8 mouse cellular contexts compared by ENCODE assay signal in genomic region chr11:50132265-50132664, GRCm38 (mm10). TPM values are rescaled to one million over a fixed set of nuclear protein-coding genes. Genes with fewer than 3 reads are reported as not detected.
DNase-seq lines count a peak whose midpoint lies in the region; ATAC-seq lines count a peak whose summit lies in the region.

No protein-coding gene starts in this region.

- H3K4me2 ChIP-seq in kidney, embryonic 16.5 days (replicated peaks; ENCODE audit: low read depth, low read length) = peak overlapping the region; percentile 84
- peak overlapping the region; percentile 81 for H3K4me2 ChIP-seq in embryonic facial prominence, embryonic 11.5 days (ENCODE audit: low read depth, low read length)
- peak overlapping the region; percentile 87 for H3K4me2 ChIP-seq in hindbrain, embryonic 15.5 days
- peak overlapping the region; percentile 81 for H3K4me2 ChIP-seq in midbrain, embryonic 15.5 days

- peaks cover 14% of the 10 kb centered on the region for H3K4me1 ChIP-seq in kidney, embryonic 16.5 days (ENCODE audit: insufficient read depth, low read length)
- no peaks in the 10 kb centered on the region for H3K4me1 ChIP-seq in embryonic facial prominence, embryonic 11.5 days (ENCODE audit: control insufficient read depth, insufficient read depth, low read length)
- H3K4me1 ChIP-seq in hindbrain, embryonic 15.5 days (replicated peaks) = peaks cover 22% of the 10 kb centered on the region
- H3K4me1 ChIP-seq in midbrain, embryonic 15.5 days = peaks cover 17% of the 10 kb centered on the region

- H3K27ac ChIP-seq in kidney, embryonic 16.5 days (ENCODE audit: low read length) = no peak overlapping the region
- H3K27ac ChIP-seq in embryonic facial prominence, embryonic 11.5 days (replicated peaks; ENCODE audit: low read depth, low read length) = no peak overlapping the region
- H3K27ac ChIP-seq in hindbrain, embryonic 15.5 days (replicated peaks) = peak overlapping the region; percentile 93; the same call in 1 of the 2 replicates
- no peak overlapping the region for H3K27ac ChIP-seq in midbrain, embryonic 15.5 days

- peak overlapping the region; percentile 96 for H3K9ac ChIP-seq in kidney, embryonic 16.5 days (replicated peaks; ENCODE audit: low read length)
- H3K9ac ChIP-seq in embryonic facial prominence, embryonic 11.5 days (replicated peaks; ENCODE audit: low read length) = peak overlapping the region; percentile 99; the same call in 1 of the 2 replicates
- peak overlapping the region; percentile 93 for H3K9ac ChIP-seq in hindbrain, embryonic 15.5 days
- H3K9ac ChIP-seq in midbrain, embryonic 15.5 days = peak overlapping the region; percentile 98

- H3K36me3 ChIP-seq in kidney, embryonic 16.5 days (ENCODE audit: insufficient read depth, low read length) = peaks cover 12% of the 10 kb centered on the region
- H3K36me3 ChIP-seq in embryonic facial prominence, embryonic 11.5 days (replicated peaks; ENCODE audit: control insufficient read depth, insufficient read depth, low read depth, low read length) = no peaks in the 10 kb centered on the region
- H3K36me3 ChIP-seq in hindbrain, embryonic 15.5 days = peaks cover 8% of the 10 kb centered on the region
- H3K36me3 ChIP-seq in midbrain, embryonic 15.5 days (replicated peaks) = peaks cover 5% of the 10 kb centered on the region

- H3K4me3 ChIP-seq in kidney, embryonic 16.5 days (ENCODE audit: low read length) = peak overlapping the region; percentile 73
- H3K4me3 ChIP-seq in embryonic facial prominence, embryonic 11.5 days (ENCODE audit: low read depth, low read length) = peak overlapping the region; percentile 84
- peak overlapping the region; percentile 70 for H3K4me3 ChIP-seq in hindbrain, embryonic 15.5 days
- peak overlapping the region; percentile 95 for H3K4me3 ChIP-seq in midbrain, embryonic 15.5 days

- ATAC-seq in kidney, embryonic 16.5 days (ENCODE audit: low FRiP score, low TSS enrichment) = no peak
- no peak for ATAC-seq in embryonic facial prominence, embryonic 11.5 days (replicated peaks; ENCODE audit: insufficient number of reproducible peaks, low FRiP score, low TSS enrichment, low read depth)
- no peak for ATAC-seq in hindbrain, embryonic 15.5 days (ENCODE audit: low FRiP score, low read depth)
- ATAC-seq in midbrain, embryonic 15.5 days (replicated peaks) = no peak
- no peak for ATAC-seq in activated CD4-positive, CD25-positive, alpha-beta regulatory T cell, adult 4 months

- WGBS in kidney, embryonic 16.5 days = 86% methylated on average over 6 of the region's 6 CpGs
- 88% methylated on average over 6 of the region's 6 CpGs for WGBS in embryonic facial prominence, embryonic 11.5 days
- WGBS in hindbrain, embryonic 15.5 days = 74% methylated on average over 6 of the region's 6 CpGs
- WGBS in midbrain, embryonic 15.5 days = 81% methylated on average over 6 of the region's 6 CpGs

- no peak for DNase-seq in kidney, postnatal 10 days
- DNase-seq in embryonic facial prominence, embryonic 11.5 days (ENCODE audit: low spot score) = no peak
- DNase-seq in left cerebral cortex, adult 9 months (ENCODE audit: low spot score in 2 of 2) = no peak
- no peak for DNase-seq in frontal cortex, adult 2 months (ENCODE audit: extremely low spot score in 1 of 2, low spot score in 1 of 2)

- H3K9me3 ChIP-seq in kidney, embryonic 16.5 days (ENCODE audit: low read length) = no peaks in the 10 kb centered on the region
- no peaks in the 10 kb centered on the region for H3K9me3 ChIP-seq in embryonic facial prominence, embryonic 11.5 days (replicated peaks; ENCODE audit: control insufficient read depth, low read length)
- H3K9me3 ChIP-seq in hindbrain, embryonic 15.5 days = no peaks in the 10 kb centered on the region
- no peaks in the 10 kb centered on the region for H3K9me3 ChIP-seq in midbrain, embryonic 15.5 days

- no peaks in the 10 kb centered on the region for H3K27me3 ChIP-seq in kidney, embryonic 16.5 days (ENCODE audit: insufficient read depth, low read length)
- no peaks in the 10 kb centered on the region for H3K27me3 ChIP-seq in embryonic facial prominence, embryonic 11.5 days (ENCODE audit: control insufficient read depth, insufficient read depth, low read length)
- H3K27me3 ChIP-seq in hindbrain, embryonic 15.5 days = no peaks in the 10 kb centered on the region
- no peaks in the 10 kb centered on the region for H3K27me3 ChIP-seq in midbrain, embryonic 15.5 days (replicated peaks)

RNA-seq across cellular contexts. Expression of gene Tbc1d9b, which starts 1.1 kb away (rescaled TPM):
- 44.3 and 47.2 TPM in 2 replicates for polyA plus RNA-seq in kidney, embryonic 16.5 days (2015; fragmentation: Nextera tagmentation; extraction: Ambion mirVana)
- polyA plus RNA-seq in embryonic facial prominence, embryonic 11.5 days (2014; fragmentation: Nextera tagmentation; extraction: Ambion mirVana) = 24.8 and 26.0 TPM in 2 replicates
- polyA plus RNA-seq in hindbrain, embryonic 15.5 days (2015; fragmentation: Nextera tagmentation; extraction: Ambion mirVana) = 42.5 and 42.6 TPM in 2 replicates
- polyA plus RNA-seq in midbrain, embryonic 15.5 days (2015; fragmentation: Nextera tagmentation; extraction: Ambion mirVana) = 42.8 and 43.2 TPM in 2 replicates
- polyA plus RNA-seq in activated CD4-positive, CD25-positive, alpha-beta regulatory T cell, adult 4 months (2017; shearing (Covaris generic)) = 10 to 100 TPM; 20.6 to 32.5 TPM
- polyA plus RNA-seq in frontal cortex, adult 2 months (2012; rRNA removed) = 128 and 134 TPM in 2 replicates

RNA-seq across cellular contexts. Expression of gene Mrnip, which starts 42.0 kb away (rescaled TPM):
- 21.7 and 23.2 TPM in 2 replicates for polyA plus RNA-seq in kidney, embryonic 16.5 days (2015; fragmentation: Nextera tagmentation; extraction: Ambion mirVana)
- polyA plus RNA-seq in embryonic facial prominence, embryonic 11.5 days (2014; fragmentation: Nextera tagmentation; extraction: Ambion mirVana) = 24.9 and 25.5 TPM in 2 replicates
- 32.8 and 34.6 TPM in 2 replicates for polyA plus RNA-seq in hindbrain, embryonic 15.5 days (2015; fragmentation: Nextera tagmentation; extraction: Ambion mirVana)
- polyA plus RNA-seq in midbrain, embryonic 15.5 days (2015; fragmentation: Nextera tagmentation; extraction: Ambion mirVana) = 38.1 and 39.3 TPM in 2 replicates
- 10 to 100 TPM; 11.2 to 12.6 TPM for polyA plus RNA-seq in activated CD4-positive, CD25-positive, alpha-beta regulatory T cell, adult 4 months (2017; shearing (Covaris generic))
- 23.7 and 25.1 TPM in 2 replicates for polyA plus RNA-seq in frontal cortex, adult 2 months (2012; rRNA removed)
